Mouse (Mus musculus) kidney, embryonic 15.5 days (tissue): ENCODE results near the gene Ptprr. TPM values are rescaled to one million over a fixed set of nuclear protein-coding genes. Genes with fewer than 3 reads are reported as not detected.

Experiments used
- ATAC-seq: fragments of 200-750 bp; cut with Nextera tagmentation; replicated peaks from 2 replicates; pipeline ENCODE4 v1.8.0; 2017; ENCODE audit warnings: moderate TSS enrichment; ENCODE audit not compliant: low FRiP score
- H3K27ac ChIP-seq: fragments of 300-500 bp; sonication (generic); 2 replicates; pipeline ENCODE4 v1.5.1; 2015; ENCODE audit warnings: mild to moderate bottlenecking, inconsistent platforms
- H3K27me3 ChIP-seq: fragments of 300-500 bp; sonication (generic); 2 replicates; pipeline ENCODE4 v1.6.1; 2015; ENCODE audit warnings: inconsistent platforms
- H3K36me3 ChIP-seq: fragments of 300-500 bp; sonication (generic); 2 replicates; pipeline ENCODE4 v1.6.1; 2015; ENCODE audit warnings: inconsistent platforms
- H3K4me1 ChIP-seq: fragments of 300-500 bp; sonication (generic); 2 replicates; pipeline ENCODE4 v1.6.1; 2015; ENCODE audit warnings: inconsistent platforms
- H3K4me2 ChIP-seq: fragments of 300-500 bp; sonication (generic); 2 replicates; pipeline ENCODE4 v1.6.1; 2015; ENCODE audit warnings: moderate library complexity, mild to moderate bottlenecking, inconsistent platforms
- H3K4me3 ChIP-seq: fragments of 300-500 bp; sonication (generic); replicated peaks from 2 replicates; pipeline ENCODE4 v1.5.1; 2015; ENCODE audit warnings: mild to moderate bottlenecking, inconsistent platforms
- H3K9ac ChIP-seq: fragments of 300-500 bp; sonication (generic); 2 replicates; pipeline ENCODE4 v1.6.1; 2015; ENCODE audit warnings: mild to moderate bottlenecking, inconsistent platforms
- H3K9me3 ChIP-seq: fragments of 300-500 bp; sonication (generic); replicated peaks from 2 replicates; pipeline ENCODE4 v1.6.1; 2016; ENCODE audit warnings: inconsistent platforms
- WGBS: fragments of 180-500 bp; shearing (Covaris S2); methylation state at CpG from one replicate; pipeline ENCODE4 v1.1.7; 2015; ENCODE audit warnings: mixed read lengths; 5-methylcytosine and 5-hydroxymethylcytosine counted together
- polyA plus RNA-seq: library from polyadenylated mRNA; unstranded; fragments of >200 nt; fragmentation: Nextera tagmentation; extraction: Ambion mirVana; gene quantifications from 2 replicates; pipeline ENCODE4 v1.2.1, GENCODE M21; 2015

The Ptprr gene
- polyA plus RNA-seq, 1 experiment from 2014 or later, result 1.5 TPM

DNA sequence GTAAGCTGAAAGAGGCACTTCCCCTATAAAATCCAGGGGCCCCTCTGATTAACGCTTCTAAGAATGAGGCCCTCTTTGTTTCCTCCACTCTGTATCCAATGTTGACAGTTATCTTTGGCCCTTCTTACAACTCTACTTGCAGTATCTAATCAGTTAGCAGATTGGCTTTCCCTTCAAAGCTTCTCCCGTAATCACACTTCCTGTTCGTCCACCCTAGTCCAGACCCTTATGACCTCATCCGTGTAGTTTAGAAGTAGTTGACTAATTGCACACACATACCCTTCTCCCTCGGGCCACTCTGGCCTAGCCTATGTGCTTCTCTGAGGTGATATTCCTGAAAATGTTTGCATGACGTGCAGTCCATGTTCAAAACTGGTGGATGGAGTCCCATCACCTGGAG, 236.0 kb downstream of the Ptprr start:
- H3K4me1 ChIP-seq, result no peaks in the 10 kb centered on the region
- no peak overlapping the region for H3K4me2 ChIP-seq
- H3K27me3 ChIP-seq, result no peaks in the 10 kb centered on the region
- H3K9me3 ChIP-seq, result no peaks in the 10 kb centered on the region
- ATAC-seq, result no peak
- no peaks in the 10 kb centered on the region for H3K36me3 ChIP-seq
- WGBS, result 42% methylated on average over 6 of the region's 6 CpGs
- H3K9ac ChIP-seq, result no peak overlapping the region
- no peak overlapping the region for H3K27ac ChIP-seq
- H3K4me3 ChIP-seq, result no peak overlapping the region

DNA sequence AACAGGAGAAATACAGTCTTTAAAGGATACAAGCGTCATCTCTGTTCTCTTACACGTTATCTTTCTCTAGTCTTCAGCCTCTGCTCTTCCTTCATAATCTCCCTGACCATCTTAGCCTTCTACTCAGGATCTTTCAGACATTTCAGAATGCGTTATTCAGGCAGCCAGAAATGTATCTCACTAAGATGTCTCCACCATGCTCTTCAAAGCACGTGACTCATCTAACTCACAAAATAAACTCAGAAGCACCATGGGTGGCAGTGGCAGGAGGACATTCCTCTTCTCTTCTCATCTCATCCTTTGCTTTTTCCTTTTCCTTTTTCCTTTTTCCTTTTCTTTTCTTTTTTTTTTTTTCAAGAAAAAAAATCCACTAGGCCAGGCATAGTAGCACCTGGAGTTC, 241.3 kb downstream of the Ptprr start:
- H3K27ac ChIP-seq, result no peak overlapping the region
- no peak for ATAC-seq
- H3K9ac ChIP-seq, result no peak overlapping the region
- H3K4me2 ChIP-seq, result no peak overlapping the region
- 80% methylated on average over 4 of the region's 4 CpGs for WGBS
- peaks cover 18% of the 10 kb centered on the region for H3K4me1 ChIP-seq
- H3K4me3 ChIP-seq, result no peak overlapping the region
- H3K9me3 ChIP-seq, result no peaks in the 10 kb centered on the region
- H3K36me3 ChIP-seq, result no peaks in the 10 kb centered on the region
- no peaks in the 10 kb centered on the region for H3K27me3 ChIP-seq

DNA sequence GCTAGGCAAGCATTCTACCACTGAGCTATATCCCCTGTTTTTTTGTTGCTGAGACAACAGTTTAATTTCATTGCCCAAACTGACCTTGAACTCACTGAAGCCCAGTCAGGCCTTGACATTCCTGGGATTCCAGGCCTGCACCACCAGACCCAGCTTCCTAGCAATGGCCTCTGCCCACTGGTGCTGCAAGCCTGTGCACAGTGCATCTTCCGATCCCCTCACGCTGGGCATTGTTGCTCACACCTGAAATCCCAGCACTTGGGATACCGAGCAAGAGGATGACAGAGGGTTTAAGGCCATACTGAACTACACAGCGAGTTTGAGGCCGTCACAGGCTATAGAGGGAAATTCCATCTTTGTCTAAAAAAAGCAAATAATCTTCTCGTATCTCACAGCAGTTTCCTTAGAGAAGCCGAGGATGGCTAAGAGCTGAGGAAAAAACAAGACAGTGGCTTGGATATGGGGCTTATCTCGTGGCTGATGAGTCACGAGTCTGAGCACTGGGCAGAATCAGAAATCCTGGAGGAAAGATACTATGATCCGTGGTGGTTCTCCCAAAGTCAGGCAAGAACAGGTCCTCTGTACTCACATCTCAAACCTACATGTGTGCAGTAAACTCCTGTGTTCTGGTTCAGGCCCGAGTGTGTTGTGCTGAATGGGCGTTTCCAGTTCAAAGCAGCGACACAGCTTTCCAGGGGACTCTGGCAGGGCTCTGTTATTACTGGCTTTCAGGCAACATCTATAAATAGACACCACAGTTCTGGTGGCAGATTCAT, 242.8 kb downstream of the Ptprr start:
- Histone ChIP-seq H3K27me3 (no peaks in the 10 kb centered on the region), H3K27ac (peak overlapping the region; percentile 84), H3K4me3 (no peak overlapping the region), H3K4me2 (0 out of 2 replicates have a peak overlapping the region, but pooled peaks have one; percentile 26), H3K9me3 (no peaks in the 10 kb centered on the region), H3K4me1 (peaks cover 20% of the 10 kb centered on the region), H3K9ac (no peak overlapping the region), H3K36me3 (no peaks in the 10 kb centered on the region)
- WGBS, result 59% methylated on average over 13 of the region's 13 CpGs
- peak; percentile 84 for ATAC-seq

DNA sequence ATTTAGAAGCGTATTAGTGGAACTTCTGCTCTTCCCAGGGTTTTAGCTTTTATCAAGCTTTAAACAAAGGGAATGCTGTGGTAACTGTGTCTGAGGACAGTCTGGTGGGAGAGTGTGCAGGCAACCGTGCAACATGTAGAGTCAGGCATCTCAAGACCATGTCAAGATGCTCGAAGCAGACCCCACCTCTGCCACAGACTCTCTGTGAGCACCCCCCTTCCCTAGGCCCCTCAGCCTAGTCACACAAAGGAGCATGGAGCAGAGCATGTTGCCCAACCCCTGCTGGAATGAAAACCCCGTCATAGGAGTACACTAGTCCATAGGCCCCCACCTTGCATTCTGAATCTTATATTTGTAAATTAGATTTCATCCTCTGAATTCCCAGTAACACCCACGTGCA, 243.5 kb downstream of the Ptprr start:
- no peak overlapping the region for H3K9ac ChIP-seq
- ATAC-seq, result no peak
- H3K4me1 ChIP-seq, result peaks cover 25% of the 10 kb centered on the region
- no peaks in the 10 kb centered on the region for H3K9me3 ChIP-seq
- no peaks in the 10 kb centered on the region for H3K27me3 ChIP-seq
- WGBS, result 58% methylated on average over 5 of the region's 5 CpGs
- no peak overlapping the region for H3K4me2 ChIP-seq
- H3K36me3 ChIP-seq, result no peaks in the 10 kb centered on the region
- H3K4me3 ChIP-seq, result no peak overlapping the region
- peak overlapping the region; percentile 84 for H3K27ac ChIP-seq

DNA sequence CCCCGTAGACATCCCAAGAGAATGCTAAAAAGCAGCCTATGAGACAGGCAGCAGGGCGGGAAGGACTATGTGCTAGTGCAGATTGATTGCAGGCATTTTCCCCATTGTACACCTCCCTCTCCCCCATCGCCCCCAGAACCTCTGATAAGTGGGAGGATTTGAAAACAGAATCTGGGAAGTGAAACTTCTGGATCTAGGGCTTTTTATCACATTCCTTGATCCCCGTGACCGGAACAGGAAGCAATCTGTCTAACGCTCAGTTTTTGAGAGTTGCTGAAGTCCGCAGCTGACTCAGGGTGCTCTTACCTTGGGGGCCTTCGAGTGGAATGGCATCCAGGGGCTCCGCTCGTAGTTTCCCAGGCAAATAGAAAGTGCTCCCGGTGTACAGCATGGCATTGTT, 246.5 kb downstream of the Ptprr start:
- no peak overlapping the region for H3K4me2 ChIP-seq
- no peaks in the 10 kb centered on the region for H3K36me3 ChIP-seq
- WGBS, result 53% methylated on average over 11 of the region's 11 CpGs
- no peaks in the 10 kb centered on the region for H3K27me3 ChIP-seq
- no peaks in the 10 kb centered on the region for H3K9me3 ChIP-seq
- H3K9ac ChIP-seq, result no peak overlapping the region
- no peak overlapping the region for H3K27ac ChIP-seq
- ATAC-seq, result no peak
- peaks cover 42% of the 10 kb centered on the region for H3K4me1 ChIP-seq
- H3K4me3 ChIP-seq, result no peak overlapping the region

DNA sequence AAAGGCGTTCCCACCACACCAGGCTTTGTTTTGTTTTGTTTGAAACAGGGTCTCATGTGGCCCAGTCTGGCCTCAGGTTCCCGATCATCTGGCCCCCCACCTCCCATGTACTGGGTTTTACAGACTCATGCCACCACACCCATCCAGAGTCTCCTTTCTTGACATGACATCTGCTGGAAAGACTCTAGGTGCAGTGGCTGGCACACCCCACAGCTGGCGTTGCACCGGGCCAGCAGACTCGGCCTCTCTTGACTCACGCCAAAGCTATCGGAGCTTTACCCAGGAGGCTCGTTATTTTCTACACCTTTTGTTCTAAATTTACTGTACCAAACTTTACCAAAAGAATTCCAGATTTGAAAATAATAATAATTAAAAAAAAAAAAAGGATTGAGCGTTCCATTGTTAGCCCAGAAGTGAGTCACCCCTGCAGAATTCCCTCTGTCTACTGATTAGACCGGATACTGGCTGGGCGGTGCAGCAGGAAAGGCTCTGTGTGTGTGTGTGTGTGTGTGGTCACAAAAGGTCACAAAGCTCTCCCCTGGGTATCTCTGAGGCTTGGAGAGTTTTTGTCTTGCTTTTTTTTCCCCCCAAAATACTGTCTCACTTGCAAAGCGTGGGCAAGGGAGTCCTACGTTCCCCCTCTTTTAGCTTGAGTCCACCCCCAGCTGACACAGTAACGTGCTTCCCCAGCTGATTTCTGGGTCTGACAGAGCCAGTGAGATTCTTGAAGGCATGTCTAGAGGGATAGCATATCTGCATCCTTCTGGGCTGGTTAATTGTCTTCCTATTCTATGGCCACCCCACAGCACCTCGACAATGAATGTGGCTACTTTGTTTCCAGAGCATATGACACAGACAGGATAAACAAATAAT, 248.8 kb downstream of the Ptprr start:
- Histone ChIP-seq H3K4me1 (peaks cover 32% of the 10 kb centered on the region), H3K36me3 (no peaks in the 10 kb centered on the region), H3K27me3 (no peaks in the 10 kb centered on the region), H3K9ac (no peak overlapping the region), H3K9me3 (no peaks in the 10 kb centered on the region), H3K4me3 (no peak overlapping the region), H3K4me2 (peak overlapping the region; percentile 4; the same call in 1 of the 2 replicates), H3K27ac (peak overlapping the region; percentile 90)
- WGBS, result 70% methylated on average over 15 of the region's 15 CpGs
- peak; percentile 68 for ATAC-seq

DNA sequence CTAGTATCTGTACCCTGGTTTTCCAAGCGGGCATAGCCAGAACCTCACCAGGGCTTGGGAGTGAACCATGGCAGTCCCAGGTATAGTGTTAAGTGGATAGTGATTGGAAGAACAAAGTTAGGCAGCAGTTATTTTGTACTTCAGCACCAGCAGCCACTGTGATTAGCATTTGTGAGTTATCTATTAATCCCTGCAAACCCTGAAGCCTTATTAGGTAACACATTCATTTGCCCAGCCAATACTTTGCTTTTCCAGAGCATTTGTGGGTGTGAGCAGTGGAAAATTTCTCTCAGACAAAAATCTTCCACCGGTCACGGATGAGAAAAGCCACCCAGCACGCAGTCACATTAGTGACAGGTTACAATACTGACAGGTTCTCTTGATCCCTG, 249.4 kb downstream of the Ptprr start:
- Histone ChIP-seq H3K9me3 (no peaks in the 10 kb centered on the region), H3K4me1 (peaks cover 30% of the 10 kb centered on the region), H3K4me3 (no peak overlapping the region), H3K36me3 (no peaks in the 10 kb centered on the region), H3K4me2 (peak overlapping the region; percentile 4; the same call in 1 of the 2 replicates), H3K27me3 (no peaks in the 10 kb centered on the region), H3K9ac (no peak overlapping the region), H3K27ac (peak overlapping the region; percentile 90)
- 51% methylated on average over 4 of the region's 4 CpGs for WGBS
- peak; percentile 88 for ATAC-seq

DNA sequence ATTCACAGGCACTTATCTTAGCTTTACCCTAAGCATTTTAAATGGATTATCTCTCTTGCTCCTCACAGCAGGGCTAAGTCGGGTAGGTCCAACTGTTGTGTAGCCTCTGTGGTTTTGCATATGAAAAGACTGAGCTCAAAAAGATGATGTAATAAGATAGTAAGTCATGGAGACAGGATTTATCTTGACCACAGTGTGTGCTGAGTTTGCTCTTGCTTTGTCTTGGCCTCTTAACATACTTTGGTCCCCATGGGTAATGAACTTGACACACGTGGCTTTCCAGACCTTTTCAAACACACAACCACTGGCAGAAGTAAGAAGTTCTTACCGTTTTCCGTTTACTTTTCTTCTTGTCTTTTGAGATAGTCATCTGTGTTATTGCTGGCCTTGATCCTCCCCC, 250.3 kb downstream of the Ptprr start:
- peak overlapping the region; percentile 90 for H3K27ac ChIP-seq
- no peak overlapping the region for H3K4me3 ChIP-seq
- no peaks in the 10 kb centered on the region for H3K9me3 ChIP-seq
- no peak overlapping the region for H3K4me2 ChIP-seq
- H3K9ac ChIP-seq, result no peak overlapping the region
- peaks cover 30% of the 10 kb centered on the region for H3K4me1 ChIP-seq
- ATAC-seq, result no peak
- no peaks in the 10 kb centered on the region for H3K36me3 ChIP-seq
- H3K27me3 ChIP-seq, result no peaks in the 10 kb centered on the region
- WGBS, result 60% methylated on average over 4 of the region's 4 CpGs

DNA sequence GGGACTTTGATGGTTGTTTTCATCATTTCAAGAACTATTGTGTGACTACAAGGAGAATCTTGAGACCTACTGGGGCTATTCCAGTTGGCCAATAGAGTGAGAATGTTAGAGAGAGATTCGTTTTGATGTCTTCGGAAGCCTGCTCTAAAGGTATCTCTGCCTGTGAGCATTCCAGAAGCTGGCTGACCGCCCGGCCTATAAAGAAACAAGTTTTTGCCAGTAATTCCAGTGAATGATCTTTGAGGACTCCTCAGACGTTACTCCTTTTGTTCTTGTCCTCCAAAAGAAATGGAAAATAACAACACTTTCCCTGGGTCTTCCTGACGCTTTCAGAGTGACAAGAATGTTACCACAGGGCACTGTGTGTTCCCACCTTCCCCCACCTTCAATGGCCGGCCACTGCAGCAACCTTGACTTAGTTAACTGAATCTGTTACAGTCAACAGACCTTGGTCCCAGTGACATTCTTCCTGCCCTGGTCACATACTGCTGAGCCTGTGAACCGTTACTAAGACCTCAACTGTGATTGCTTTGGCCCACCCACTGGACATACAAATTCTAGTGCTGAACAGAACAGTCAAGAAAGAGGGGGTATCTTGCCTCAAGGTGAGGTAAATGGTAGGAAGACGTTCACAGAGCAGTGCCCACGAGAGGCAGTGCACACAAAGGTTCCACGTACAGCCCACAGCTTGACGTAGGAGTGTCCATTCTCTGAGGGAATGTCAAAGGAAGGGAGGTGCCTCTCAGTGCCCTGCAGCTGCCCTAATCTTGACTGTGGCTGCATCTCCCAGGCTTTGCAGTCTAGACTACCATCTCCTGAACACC, 252.8 kb downstream of the Ptprr start:
- WGBS, result 70% methylated on average over 12 of the region's 12 CpGs
- Histone ChIP-seq H3K4me1 (peaks cover 28% of the 10 kb centered on the region), H3K27me3 (no peaks in the 10 kb centered on the region), H3K9me3 (no peaks in the 10 kb centered on the region), H3K36me3 (no peaks in the 10 kb centered on the region), H3K27ac (peak overlapping the region; percentile 73), H3K4me2 (no peak overlapping the region), H3K4me3 (no peak overlapping the region), H3K9ac (no peak overlapping the region)
- peak; percentile 47; the same call in 1 of the 2 replicates for ATAC-seq

DNA sequence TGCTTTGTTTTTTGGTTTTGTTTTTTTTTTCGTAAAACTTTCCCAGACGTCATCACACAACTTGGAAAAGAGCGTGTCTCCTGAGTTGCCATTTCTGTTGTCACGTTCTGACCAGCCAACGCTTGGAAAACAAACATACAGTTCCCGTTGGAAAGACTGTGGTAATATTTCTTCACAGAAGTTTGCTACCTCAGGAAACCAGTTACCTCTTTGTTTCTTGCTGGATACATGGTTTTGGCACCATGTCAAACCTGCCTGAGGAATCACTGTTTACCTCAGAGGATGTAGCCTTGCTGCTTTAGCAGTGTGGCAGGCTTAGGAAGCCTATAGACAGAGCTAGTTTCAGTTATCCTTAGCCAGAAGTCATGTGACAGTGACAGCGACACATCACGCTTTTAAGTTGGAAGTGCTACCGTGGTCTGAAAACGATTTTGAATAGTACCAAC, 253.5 kb downstream of the Ptprr start:
- 72% methylated on average over 10 of the region's 10 CpGs for WGBS
- no peaks in the 10 kb centered on the region for H3K27me3 ChIP-seq
- no peak for ATAC-seq
- H3K4me3 ChIP-seq, result no peak overlapping the region
- no peaks in the 10 kb centered on the region for H3K36me3 ChIP-seq
- H3K27ac ChIP-seq, result peak overlapping the region; percentile 73
- H3K4me2 ChIP-seq, result no peak overlapping the region
- H3K9me3 ChIP-seq, result no peaks in the 10 kb centered on the region
- H3K9ac ChIP-seq, result no peak overlapping the region
- peaks cover 23% of the 10 kb centered on the region for H3K4me1 ChIP-seq

DNA sequence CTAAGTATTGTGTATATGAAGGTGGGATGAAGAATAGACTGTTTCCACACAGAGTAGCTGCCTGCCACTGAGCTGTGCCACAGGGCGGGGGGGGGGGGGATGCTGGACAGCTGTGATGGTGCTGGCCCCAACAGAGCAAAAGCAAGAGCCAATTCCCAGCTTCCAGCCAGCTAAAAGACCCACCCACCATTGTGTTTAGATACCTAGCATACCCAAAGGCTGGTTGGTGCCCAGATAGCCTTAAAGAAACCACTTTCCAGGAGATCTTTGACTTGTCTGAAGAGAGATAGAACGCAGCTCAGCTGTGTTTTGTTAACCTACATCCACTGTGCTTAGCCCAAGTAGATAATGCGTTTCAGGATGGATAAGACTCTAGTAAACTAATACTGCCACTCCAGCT, 254.1 kb downstream of the Ptprr start:
- H3K27ac ChIP-seq, result no peak overlapping the region
- H3K9ac ChIP-seq, result no peak overlapping the region
- H3K4me1 ChIP-seq, result peaks cover 18% of the 10 kb centered on the region
- 54% methylated on average over 3 of the region's 3 CpGs for WGBS
- no peak for ATAC-seq
- no peak overlapping the region for H3K4me2 ChIP-seq
- H3K9me3 ChIP-seq, result no peaks in the 10 kb centered on the region
- no peaks in the 10 kb centered on the region for H3K27me3 ChIP-seq
- H3K36me3 ChIP-seq, result no peaks in the 10 kb centered on the region
- no peak overlapping the region for H3K4me3 ChIP-seq
